Mouse (Mus musculus) retina, postnatal 1 day (tissue): ENCODE data around the gene Sun2.

Experiments used
- DNase-seq: peaks from one replicate; pipeline ENCODE4 v3.0.0-alpha.2; 2012

The Sun2 gene

DNA sequence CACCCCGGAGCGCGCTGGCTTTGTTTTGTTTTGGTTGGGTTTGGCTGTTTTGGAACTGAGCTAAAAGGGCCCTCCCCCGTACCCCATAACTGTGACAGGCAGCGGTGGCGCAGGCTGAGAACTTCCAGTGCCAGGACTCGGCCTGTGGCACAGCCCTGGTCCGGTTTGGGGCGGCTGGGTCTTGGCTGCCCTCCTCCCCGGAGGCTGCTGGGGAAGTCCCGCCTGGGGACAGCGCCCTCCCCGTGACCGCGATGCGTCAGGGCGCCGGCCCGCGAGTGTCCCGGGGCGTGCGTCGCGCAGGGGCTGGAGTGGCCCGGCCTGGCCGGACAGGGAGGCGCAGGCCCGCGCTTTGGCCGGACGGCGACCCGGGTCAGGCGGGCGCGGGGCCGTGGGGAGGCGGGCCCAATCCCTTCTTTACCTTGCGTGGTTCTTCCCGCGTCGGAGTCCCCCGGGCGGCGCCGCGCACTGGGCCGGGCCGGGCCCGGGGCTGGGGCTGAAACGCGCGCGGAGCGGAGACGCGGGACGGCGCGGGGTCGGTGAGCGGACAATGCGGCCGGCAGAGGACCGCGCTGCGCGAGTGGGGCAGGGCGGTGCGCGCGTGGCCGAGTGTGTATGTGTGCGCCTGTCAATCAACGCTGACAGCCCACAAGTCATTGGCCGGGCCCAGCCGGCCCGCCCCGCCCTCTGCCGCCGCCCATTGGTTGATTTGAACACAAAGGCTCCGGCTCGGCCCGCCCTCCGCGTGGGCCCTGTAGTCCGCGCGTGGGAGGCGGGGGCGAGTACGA is at the start of gene Sun2:
TSS of gene Sun2 (minus strand) at position 616 of the 785 bp plus-strand sequence.
- peak; percentile 96 for DNase-seq

DNA sequence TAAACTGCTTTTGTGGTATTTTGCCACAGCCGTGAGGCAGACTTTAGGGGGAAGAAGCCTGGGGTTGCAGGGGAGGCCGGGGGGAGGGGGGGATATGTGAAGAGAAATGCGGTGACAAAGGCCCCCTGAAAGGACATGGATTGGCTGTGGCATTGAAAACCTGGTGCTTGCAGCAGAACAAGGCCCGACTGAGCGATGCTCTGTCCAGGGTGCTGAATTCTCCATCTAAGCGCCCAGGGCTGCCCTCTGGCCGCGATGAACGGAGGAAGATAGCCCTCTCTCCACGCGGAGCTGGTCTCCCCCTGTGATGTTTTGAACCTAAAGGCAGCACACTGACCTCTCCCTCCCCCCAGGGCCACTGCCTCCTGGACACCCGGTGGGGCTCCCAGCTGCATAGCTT is 49.2 kb upstream of the Sun2 start:
- peak; percentile 81 for DNase-seq

DNA sequence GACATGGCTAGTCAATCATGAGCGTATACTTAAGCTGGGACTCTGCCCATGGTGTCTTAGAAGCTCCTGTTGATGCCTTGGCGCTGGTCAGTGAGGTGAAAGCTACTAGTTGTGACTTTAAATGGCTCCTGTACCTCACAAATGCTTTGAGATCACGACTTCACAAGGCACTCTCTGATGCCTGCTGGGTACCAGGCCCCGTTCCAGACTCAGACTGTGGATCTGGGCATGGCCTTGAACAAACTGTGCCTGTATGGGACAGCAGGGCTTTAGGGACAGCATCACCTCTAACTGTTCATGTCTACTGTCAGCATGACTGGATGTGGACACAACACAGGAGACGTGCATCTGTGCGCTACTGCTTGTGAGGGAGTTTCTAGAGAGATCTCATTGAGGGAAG is 48.6 kb upstream of the Sun2 start:
- no peak for DNase-seq

DNA sequence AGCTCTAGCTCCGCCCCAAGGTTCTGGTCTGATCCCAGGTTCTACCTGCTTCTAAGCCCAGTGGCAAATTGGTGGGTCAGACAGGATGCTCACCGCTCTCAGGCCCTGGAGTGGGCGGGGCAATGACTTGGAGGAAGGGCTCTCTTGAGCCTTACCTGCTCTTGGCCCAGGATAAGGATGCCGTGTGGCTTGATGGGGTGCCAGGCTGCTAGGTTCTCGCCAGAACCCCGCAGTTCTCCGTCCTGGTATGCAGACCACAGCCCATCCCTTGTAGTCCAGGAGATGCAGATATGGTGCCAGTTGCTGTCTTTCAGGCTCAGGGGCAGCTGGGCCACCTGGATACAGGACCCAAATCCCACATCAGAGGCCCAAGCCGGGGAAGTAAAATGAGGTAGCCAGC is 47.8 kb upstream of the Sun2 start:
- no peak for DNase-seq

DNA sequence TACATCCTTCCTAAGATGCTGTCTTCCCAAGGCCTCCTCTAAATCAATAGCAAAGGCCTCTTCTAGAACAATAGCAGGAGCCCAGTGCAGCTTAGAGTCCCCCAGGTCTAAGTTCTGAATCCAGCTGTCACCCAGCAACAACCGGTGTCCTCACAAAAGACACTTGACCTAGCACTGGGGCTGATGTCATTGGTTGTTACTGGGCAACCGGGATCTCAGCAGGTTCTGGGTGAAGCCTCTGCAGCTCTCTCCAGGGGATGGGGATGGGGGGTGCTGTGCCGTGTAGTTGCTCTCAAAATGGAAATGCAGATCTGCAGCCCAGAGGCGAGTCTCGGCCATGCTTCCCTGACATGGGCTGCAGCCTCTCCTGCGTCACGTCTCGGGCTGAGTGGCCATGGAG is 45.5 kb upstream of the Sun2 start:
- peak; percentile 53 for DNase-seq

DNA sequence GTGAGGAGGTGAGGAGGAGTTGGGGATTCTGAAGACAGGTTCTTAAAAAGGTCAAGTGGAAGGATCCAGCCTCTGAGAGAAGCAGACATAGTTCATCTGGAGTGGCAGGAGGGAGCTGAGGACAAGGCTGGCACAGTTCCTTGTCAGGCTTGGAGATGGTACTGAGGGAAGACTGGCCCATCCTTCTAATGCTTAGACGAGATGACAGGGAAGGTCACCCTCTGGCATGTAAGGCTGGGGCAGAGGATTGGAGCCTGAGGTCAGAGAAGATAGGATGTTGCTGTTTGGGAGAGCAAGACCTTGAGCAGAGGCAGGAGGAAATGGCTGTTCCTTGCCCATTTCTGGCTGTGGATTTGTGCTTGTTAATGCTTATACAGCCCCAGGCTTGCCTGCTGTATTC is 42.7 kb upstream of the Sun2 start:
- DNase-seq, result no peak

DNA sequence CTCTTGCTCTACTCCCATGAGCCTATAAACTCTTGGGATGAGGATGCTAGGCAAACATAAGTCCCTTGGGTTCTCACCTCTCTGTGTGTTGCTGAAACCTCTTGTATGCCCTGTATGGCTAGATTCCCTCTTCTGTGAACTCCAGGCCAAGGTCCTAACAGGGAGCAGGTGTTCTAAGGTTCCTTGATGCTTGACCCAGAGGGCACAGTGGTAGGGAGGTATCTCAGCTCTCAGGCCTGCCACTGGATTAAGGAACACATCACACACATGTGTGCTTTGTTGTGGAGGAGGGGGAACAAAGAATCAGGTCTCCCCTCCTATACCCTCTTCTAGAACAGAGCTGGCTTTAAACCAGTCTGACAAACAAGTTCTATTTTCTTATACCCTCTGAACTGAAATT is 35.4 kb upstream of the Sun2 start, which contains the start of gene Dnal4:
TSS of gene Dnal4 (minus strand) at position 101 of the 400 bp plus-strand sequence.
- no peak for DNase-seq

DNA sequence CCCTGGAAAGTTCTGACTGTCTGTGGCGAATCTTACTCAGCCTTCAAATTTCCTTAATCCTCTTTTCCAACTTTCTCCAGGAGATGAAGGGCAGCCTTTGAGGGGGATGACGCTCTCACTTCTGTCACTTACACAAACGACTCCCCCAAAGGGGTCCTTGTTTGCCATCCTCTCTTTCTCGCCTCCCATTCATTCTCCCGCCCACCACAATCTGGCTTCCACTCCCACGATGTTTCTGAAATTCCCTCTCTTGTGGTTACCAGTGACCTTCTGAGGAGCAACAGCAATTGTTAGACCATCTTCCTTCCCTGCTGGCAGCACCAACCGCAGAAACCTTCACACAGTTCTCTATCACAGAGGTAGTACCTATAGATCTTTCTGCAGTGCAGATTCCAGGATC is 33.3 kb upstream of the Sun2 start:
- DNase-seq, result no peak

DNA sequence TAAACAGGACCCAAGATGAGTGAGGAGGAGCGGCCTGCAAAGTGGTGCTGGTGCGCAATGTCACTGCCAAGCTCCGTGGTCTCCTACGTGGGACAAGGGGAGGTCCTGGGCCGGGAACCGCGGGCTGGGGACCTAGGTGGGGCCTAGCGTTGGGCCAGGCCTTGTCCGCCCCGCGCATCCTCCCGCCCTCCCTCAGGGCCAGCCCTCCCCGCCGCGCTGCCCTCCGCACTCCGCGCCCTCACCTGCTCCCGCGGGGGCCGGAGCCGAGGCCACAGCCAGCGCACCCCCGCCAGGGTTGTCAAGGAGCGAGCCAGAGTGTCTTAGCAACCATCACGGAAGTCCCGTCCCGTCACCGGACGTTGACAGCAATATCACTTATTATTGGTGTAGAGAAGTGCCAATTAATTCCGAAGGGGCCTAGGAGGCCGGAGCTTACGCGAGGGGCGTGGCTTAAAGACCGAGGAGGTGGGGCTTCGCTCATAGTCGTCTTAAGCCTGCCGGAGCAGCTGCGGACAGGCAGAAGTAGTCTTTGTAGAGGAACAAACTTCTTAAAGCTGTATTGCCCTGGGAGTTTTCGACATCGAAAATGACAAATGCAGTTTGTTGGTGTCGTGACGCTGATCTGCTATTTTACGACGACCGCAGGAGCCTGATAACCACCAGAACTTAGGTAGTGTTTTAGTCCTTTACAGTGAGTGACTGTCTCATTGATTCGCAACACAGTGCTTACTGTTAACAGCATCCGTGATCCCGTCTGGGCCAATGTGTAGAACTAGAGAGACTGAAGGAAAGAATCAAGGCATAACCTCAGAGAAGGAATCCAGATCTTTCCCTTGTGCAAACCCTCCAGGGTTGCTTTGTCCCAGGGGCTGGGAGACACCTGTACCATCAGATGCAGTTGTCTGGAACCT is 32.0 kb upstream of the Sun2 start:
- DNase-seq, result peak; percentile 99

DNA sequence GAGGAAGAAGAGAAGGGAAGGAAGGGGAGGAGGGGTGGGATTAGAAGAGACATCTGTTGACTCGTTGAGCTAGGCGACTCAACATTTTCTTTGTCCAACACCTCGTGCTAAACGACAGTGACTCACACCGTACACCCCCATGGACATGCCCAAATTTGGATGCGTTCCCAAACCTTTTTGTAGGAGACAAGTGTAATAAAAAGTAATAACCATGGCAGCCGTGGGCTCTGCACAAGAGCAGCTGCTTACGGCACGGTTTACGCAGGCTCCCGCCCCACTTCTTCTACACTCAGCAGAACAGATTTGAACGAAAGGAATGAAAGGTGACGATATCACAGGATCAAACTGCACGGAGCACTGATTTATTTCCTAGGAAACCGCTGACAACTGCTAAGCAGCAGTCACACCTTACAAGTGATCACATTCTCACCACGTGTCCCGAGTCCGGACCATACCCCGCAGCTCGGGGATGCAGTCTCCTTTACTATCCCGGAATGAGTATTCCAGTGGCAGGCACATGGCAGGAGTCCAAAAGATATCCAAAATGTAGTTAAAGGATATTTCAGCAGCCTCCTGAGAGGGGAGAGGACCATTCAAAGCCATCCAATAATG is 28.4 kb upstream of the Sun2 start:
- no peak for DNase-seq

DNA sequence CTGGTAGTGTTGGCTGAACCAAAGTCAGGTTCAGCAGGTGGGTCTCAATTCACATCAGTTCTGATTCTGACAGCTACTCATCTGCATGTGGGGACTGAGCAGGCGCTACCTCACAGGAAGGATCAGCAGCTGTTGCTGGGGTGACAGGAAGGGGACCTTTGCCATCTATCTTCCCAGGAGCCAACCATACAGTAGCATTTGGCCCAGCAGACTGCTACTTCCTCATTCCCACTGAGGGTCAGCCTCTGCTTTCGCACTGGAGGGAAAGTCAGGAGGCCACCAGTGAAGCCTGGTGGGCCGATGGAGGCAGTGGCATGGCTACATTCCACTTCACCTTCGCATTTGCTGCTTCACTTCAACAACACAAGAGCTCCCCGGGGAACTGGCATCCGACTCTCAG is 26.0 kb upstream of the Sun2 start:
- no peak for DNase-seq

DNA sequence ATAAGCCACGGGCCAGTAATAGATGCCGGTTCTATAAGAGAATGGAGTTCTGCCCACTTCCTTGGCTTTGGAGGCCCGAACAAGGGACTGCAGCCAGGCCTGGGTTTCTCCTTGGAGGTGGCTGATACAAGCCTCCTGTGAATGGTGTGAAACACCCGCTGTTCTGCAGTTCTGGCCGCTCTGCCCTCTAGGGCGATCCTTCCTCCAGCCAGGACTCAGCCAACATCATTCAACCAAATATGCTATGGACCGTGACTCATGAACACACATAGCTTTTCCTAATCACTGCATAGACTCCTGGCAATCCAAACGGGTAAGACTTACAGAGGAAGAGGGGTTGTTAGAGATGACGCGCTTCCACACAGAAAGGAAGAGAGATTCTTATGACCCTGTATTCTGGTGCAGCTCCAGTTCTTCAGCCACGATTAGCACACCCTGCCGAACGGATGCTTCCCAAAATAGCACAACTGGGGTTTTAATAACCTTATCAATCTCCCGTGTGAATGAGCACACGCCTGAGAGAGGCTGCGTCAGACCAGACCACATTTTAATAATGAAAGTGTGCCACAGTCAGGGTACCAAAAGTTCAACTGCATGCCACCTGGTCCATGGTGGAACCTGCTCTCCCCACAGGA is 25.1 kb upstream of the Sun2 start:
- no peak for DNase-seq

DNA sequence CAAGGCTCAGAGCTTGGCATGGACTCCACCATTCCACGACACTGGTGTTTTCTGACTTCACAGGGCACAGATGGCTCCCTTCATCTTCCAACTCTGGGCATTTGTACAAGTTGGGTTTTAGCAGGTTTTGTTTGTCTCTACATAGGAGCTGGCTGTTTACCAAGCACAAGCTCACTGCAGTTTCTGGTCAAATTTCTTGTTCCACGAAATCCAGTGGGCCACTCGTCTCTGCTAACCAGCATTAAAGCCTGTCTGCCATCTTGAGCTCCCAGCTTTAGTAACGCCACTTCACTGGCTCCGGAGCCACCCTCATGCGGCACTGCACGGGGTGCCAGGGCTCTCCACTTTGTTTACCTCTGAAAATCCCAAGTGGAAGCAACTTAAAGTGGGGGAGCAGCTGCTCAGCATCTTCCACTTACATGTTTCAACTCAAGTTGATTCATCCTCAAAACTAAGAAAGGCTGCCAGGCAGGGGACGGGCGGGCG is 24.3 kb upstream of the Sun2 start:
- DNase-seq, result no peak

DNA sequence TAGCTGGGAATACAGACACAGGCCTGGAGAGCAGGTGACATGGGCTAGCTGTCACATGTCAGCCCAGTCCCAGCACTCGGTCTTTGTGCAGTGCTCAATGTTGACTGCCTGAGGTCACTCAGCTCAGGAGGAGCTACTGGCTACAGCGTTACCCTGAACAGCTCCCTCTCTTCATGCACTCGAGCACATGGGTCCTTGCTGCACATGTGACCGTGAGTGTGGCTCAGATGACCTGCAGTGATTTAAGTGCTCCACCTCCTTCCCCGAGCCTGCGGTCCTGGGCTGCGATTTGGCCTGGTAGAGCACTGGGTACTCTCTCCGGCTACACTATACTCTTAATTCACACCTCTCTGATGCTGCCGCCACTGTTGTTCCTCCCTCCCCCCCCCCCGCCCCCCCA is 23.8 kb upstream of the Sun2 start:
- no peak for DNase-seq

DNA sequence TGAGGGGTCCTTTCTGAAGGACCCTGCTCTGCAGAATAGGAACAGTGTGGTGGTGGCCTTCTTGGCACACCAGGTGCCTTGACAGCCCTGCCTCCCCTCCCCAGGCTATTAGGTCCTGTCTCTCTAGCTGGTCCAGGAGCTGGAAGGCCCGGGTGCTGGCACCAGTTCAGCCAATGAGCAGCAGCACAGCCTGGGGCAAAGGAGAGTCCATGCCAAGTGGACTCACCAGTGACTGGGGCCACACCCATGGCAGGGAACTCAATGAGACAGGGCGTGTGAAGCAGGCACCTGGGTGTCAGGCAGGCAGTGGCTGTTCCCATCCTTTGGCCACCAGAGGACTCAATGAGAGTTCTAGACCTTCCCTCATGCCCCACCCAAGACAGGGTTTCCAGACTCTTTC is 23.0 kb upstream of the Sun2 start:
- no peak for DNase-seq

DNA sequence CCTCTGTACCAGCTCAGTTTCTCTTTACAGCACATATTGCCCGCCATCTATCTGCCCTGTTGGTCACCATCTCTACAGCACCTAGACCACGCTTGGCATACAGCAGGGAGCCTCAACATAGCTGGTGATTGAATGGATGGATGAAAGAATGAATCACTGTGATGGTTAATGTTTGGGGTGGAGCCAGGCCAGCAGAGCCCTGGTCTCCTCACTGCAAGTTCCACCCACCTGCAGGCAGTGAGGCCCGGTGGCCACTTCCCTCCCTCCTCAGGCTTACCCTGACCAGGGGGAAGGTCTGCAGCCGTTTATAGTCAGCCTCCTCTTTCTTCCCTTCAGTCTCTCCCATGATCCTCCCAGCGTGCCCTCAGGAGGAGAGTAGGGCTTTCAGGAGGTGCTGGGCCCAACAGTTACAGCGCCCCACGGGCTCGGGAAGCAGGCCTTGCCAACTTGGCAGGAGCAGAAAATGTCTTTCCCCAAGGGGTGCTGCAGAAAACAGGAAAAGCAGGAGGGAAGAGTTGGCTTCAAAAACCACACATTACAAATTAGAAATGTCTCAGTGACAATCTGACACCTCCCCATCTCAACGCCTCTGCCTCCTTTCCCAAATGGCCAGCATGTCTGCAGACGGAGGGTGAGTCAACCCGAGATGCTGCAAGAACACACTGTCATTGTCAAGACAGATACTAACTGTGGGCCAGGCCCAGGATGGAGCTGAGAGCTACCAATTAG is 22.4 kb upstream of the Sun2 start:
- no peak for DNase-seq

DNA sequence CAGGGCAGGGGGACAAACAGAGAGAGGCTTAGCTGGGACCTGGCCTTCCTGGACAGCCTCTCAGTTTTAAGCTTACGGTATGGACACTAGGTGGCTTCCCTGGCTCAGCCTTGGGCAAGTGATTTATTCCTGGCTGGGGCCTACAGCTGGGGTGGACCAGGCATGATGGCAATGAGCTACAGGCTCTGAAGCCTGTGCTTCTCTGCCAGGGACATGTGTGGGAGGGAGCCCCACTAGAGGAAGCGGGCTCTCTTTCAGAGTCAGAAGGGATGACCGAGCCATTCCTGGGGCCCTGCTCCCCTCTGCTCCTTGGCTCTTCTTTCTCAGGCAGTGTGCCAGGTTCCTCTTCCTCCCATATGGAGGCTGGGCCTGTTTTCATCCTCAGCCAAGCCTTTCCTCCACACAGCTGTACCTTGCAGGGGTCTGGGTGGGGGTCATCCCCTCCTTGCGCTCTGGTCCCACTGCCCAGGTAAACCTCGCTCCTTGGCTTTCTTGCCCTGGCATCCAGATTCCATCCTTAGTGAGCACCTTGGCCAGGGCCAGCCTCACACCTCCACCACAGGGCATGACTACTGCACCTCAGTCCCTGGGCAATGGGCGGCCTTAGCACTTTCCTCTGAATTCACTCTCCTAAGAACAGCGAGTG is 21.4 kb upstream of the Sun2 start:
- no peak for DNase-seq

DNA sequence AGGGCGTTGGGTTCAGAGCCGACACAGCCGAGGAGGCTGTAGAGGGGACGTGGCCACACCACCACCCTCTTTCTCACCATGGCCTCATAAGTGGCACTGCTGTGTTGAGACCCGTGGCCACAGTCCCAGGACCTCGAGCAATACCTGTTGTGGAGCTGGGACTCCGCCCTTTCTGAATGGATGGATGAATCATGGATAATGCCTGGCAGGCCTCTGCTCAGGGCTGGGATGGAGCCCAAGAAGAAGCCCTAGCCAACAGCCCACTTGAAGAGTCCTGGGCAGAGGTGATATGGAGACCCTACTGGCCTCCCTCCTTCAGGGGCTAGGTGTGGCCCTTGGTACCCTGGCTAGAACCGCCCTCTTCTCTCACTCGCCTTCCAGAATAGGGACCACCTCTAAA is 20.7 kb upstream of the Sun2 start:
- no peak for DNase-seq

DNA sequence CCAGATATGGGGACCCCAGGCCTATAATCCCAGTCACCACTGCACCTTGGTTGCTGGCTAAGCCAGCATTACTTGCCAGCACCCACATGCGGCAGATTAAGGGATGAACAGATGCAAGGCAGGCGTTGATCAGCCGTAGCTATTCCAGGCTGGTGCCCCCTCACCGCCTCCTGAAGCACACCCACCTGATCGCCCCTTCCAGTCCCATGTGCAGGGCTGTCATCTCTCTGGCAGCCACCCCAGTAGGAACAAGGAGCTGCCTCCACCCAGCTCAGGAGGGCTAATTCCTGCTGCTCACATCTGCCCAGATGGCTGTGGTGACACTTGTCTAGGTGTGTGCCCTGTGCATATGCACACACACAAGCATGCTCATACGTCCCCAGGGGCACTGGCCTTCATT is 18.6 kb upstream of the Sun2 start:
- DNase-seq, result no peak

DNA sequence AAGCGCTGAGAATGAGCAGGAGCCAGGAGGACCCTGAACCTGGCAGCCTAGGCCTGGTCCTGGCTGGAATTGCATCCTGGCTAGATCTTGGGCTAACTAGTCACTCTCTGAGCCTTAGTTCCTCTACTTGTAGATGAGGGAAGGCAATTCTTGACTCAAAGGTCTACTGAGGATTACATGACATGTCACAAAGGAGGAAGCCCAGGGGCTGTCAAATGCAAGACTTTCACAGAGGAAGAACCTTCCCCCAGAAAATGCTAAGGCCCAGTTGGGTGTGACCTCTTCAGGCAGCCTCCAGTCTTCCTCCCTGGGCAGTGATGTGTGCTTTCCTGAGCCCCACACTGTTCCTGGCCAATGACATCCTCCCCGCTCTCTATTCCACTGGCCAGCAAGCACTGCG is 14.8 kb upstream of the Sun2 start:
- no peak for DNase-seq

DNA sequence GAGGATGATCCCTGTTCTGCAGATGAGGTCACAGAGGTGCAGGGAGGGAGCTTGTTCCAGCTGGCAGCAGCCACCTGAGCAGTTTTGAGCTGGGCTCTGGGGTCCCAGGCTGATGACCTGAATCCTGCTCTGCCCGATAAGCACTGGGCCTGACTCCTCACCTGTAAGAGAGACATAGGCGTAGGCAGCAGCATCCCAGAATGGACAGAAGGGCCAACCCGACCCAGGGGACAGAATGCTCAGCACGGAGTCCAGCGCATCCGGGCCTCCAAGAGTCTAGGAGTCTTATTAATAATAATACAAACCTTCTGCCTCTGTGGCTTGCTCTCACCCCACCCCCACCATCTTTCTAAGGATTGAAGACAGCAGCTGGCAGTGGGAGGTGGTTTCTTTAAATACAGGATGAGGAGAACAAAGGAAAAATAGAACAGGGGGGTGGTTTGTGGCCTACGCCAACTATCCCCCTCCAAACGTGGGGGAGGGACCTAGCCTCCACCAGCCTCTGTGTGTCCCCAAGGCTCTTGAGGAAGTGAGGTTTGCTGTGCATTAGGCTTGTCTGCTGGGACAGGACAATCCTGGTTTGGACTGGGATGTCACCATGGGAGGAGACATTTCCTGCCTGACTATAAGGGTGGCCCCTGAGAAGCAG is 13.8 kb upstream of the Sun2 start:
- peak; percentile 19 for DNase-seq
